Mouse (Mus musculus) heart, postnatal 25 days (tissue): ENCODE results near the gene Sfxn2. TPM values are rescaled to one million over a fixed set of nuclear protein-coding genes. Genes with fewer than 3 reads are reported as not detected.

Experiments
- DNase-seq: peaks from one replicate; pipeline ENCODE4 v3.0.0; 2022; ENCODE audit warnings: low spot score
- intact Hi-C: fragments of 180-260 bp; cut with DNase I; formaldehyde crosslinking; loops from one replicate; pipeline ENCODE4 v1.15.1; 2025
- total RNA-seq, 2 experiments: library from RNA; stranded (reverse); gene quantifications; 2 replicates each; pipeline ENCODE4 v1.2.3; 2021

Gene Sfxn2
- total RNA-seq, 2 experiments from 2014 or later = 3.1 to 4.2 TPM

GRCm38 (mm10) chr19:46623194-46623667 is 50.1 kb downstream of the Sfxn2 start:
- no peak for DNase-seq
- intact Hi-C loops = no loop called here

GRCm38 (mm10) chr19:46623790-46624772 is 50.9 kb downstream of the Sfxn2 start:
- intact Hi-C loops = loop anchor here (1.0 to 2.0 kb wide), 2 partner anchors 17 to 21 kb away; no protein-coding TSS in a partner anchor
- no peak for DNase-seq

- intact Hi-C loops = loop anchor here (2.0 kb wide), 1 partner anchor 16 kb away; no protein-coding TSS in a partner anchor
- no peak for DNase-seq
Observed at GRCm38 (mm10) chr19:46625015-46625414, 51.9 kb downstream of the Sfxn2 start.

GRCm38 (mm10) chr19:46625519-46625918 is 52.4 kb downstream of the Sfxn2 start:
- intact Hi-C loops = loop anchor here (2.0 kb wide), 1 partner anchor 15 kb away; no protein-coding TSS in a partner anchor
- no peak for DNase-seq

DNA sequence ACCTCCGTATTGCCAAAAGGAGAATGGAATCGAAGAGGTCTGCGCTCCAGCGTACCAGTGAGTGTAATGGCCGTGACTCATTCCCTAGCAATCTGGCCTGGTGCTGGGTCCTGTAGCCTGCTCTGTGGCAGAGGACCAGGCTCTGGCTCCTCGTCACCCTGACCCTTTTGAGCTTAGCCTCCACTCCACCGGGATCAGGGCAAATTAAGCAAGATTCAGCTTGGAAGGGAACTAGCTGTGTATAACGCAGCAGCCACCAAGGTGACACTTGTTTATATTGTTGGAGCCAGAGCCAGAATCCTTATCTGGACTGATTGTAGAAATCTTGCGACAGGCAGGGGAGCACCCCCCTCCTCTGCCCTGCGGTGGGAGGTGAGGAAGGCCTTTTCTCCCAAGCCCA is 55.2 kb downstream of the Sfxn2 start:
- intact Hi-C loops = no loop called here
- DNase-seq = no peak

DNA sequence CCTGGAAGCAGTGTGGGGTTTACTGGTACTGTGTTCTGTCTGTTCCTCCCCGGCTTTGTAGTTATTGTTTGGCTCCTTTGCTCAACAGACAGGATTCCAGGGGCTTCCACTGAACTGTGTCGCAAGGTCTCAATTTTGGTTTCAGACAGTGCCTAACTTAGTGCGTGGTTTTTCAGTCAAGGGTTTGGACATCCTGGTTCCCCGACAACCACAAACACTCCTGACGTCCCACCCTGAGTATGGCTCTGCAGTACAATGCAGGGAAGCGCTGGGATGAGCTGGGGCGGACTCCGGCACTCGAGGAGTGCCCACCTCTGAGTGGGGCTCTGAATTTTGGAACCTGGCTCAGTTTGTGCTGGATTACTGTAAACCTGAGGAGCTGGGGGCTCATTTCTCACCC is 56.6 kb downstream of the Sfxn2 start:
- DNase-seq = no peak
- intact Hi-C loops = no loop called here

GRCm38 (mm10) chr19:46631637-46632036 is 58.5 kb downstream of the Sfxn2 start:
- no peak for DNase-seq
- intact Hi-C loops = no loop called here

GRCm38 (mm10) chr19:46635766-46636165 is 62.6 kb downstream of the Sfxn2 start:
- intact Hi-C loops = no loop called here
- DNase-seq = no peak

DNA sequence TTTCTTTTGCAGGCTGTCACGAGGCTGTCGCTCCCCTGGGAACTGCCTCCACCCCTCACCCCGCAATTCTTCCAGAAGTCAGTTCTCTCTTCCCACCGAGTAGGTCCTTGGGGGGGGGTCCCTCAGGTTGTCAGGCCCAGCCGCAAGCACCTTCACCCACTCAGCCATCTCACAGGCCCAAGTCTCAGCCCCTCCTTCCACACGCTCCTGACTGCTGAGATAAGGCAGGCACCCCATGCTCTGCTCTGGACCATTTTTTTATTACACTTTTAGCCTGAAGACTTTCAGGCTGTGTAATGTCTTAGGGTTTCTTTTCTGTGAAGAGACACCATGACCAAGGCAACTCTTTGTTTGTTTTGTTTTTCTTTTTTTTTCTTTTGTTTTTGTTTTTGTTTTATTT is 64.4 kb downstream of the Sfxn2 start:
- no peak for DNase-seq
- intact Hi-C loops = no loop called here

GRCm38 (mm10) chr19:46639053-46639452 is 65.9 kb downstream of the Sfxn2 start:
- intact Hi-C loops = no loop called here
- no peak for DNase-seq

DNA sequence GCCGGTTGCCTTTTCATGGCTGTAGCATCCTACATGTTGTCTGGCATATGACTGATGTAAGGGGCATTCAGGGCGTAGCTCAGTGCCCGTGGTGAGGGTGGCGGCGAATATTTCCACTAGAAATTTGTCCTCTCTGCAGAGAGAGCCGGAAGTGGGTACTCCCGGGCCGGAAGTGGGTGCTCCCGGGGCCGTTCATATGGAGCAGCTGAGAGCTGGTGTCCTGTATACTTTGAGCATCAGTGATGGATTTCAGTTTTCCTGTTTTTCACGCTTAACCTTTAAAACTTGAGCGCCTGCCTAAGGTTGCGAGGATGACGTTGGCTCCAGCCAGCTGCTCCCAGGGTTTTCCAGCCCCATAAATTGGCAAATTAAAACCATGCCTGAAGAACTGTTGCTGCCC is 66.3 kb downstream of the Sfxn2 start:
- DNase-seq = no peak
- intact Hi-C loops = no loop called here

DNA sequence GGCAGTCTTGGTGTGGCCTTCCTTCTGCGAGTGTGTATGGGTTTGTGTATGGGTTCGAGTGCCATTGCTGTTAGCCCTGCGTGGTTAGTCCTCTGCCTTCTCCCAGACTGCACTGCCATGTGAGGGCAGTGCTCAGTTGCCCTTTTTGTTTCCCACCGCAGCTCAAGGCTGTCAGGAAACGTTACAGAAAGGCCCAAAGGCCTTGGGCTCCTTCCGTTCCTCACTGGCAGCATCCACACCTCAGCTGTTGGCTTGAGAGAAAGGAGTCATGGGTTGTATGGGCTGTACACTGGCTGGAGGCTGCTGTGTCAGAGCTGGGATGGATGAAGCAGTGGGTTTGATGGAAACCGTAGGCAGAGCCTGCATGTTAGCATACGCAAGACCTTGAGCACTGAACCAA is 67.6 kb downstream of the Sfxn2 start:
- no peak for DNase-seq
- intact Hi-C loops = loop anchor here (2.0 kb wide), 1 partner anchor 16 kb away; no protein-coding TSS in a partner anchor

DNA sequence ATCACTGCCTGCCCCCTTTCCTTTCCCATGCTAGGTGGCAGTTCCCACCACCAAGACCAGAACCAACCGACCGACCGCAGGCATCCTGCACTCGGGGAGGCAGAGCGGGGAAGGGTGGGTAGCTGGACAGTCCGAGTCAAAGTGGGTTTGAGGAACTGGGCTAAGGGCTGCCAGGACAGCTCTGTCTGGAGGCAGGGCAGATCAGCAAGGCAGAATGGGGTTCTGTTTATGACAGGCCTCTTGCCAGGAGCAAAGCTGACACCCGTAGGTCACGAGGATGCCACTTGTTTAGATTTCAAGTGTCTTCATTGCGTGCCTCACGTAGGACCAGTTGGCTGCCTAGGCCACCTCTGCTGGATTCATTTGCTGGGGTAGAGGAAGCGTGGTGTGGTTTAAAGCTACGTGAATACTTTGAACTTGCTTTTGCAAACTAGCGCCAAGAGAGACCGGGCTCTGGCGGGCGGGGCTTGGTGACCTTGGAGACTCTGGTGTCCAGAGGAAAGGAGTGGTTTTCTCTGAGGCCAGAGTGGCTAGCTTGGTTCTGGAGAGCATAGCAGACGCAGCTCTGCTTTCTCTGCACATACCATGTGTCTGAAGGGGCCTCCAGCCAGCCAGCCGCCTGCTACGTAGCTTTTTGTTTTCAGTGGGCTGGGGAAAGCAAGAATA is 68.4 kb downstream of the Sfxn2 start:
- intact Hi-C loops = loop anchor here (2.0 kb wide), 1 partner anchor 17 kb away; no protein-coding TSS in a partner anchor
- DNase-seq = peak; percentile 62

DNA sequence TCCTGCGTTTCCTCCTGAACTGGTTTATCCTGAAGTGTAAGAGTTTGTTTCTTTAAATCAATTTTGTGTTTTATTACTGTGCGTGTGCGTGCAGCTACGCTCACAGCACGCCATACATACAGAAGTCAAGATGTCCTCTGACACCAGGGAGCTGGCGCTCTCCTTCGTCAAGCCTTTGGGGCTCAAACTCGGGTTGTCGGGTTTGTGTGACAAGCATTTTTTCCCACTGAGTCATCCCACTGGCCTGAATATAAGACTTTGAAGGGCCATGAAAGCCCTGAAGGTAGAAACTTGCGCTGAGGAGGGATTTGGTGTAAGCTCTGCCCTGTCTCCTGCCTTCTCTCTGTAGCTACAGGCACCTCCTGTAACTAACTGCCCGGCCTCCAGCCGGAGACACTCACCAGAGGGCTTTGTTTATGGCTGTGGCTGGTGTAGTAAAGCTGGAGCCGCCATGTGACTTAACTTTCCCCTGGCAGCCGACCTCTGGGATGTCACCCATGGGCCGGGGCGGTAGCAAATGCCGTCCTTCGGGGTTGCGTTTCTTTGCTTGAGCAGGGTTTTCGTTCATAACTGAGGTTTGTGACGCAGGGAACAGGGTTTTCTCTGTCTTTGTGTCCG is 69.1 kb downstream of the Sfxn2 start:
- DNase-seq = no peak
- intact Hi-C loops = no loop called here

GRCm38 (mm10) chr19:46643236-46643635 is 70.1 kb downstream of the Sfxn2 start:
- intact Hi-C loops = no loop called here
- no peak for DNase-seq

DNA sequence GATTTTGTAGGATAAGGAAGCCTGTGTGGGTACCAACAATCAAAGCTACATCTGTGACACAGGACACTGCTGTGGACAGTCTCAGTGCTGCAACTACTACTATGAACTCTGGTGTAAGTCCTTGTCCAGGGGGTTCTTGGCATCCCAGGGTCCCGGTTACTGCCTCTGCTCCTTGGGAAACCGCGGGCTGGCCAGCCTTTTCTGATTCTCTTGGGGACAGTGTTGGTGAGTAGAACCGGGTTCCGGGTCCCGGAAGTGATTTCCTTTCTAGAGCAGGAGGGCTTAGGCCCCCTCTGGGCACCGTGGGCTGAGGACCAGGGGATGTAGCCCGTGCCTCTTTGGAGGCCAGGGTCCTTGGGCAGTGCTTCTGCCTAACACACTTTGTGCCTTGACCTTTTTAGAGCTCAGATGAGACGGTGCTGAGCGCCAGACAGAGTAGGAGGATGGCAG is 71.2 kb downstream of the Sfxn2 start:
- no peak for DNase-seq
- intact Hi-C loops = no loop called here

DNA sequence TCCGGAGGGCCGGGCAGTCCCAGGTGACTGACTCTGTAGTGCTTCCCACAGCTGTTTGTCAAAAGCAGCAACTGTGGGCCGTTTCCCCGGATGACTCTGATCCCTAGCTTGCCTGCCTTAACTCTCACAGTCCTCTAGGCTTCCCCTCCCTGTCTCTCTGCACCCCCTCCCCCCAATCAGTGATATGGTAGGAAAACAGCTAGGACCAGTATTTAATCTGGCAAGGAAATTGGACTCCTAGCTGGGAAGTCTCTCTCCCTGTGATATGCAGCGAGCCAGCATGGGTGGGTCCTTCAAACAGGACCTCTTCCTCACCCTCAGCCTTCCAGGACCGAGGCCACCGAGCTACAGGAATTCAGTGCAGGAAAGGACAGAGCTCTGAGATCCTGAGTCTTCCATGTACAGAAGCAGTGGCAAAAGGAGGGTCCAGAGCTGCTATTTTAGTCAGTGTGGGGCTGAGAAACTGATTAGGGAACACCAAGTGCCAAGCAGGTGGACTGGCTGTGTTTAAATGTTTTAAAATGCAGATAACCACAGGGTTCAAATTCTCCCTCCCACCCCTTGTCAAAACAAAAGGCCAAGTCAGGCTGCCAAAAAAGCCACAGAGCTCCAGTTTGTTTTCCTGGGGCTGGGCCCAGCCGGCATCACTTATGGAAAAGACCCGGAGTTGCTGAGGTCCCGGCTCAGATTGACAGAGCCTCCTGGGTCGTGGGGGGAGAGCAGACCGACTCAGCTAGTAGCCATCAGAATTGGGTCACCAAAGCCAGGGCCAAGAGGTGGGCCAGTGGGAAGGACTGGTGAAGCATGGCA is 71.8 kb downstream of the Sfxn2 start:
- peak; percentile 71 for DNase-seq
- intact Hi-C loops = loop anchor here (1.0 kb wide), 1 partner anchor 21 kb away; no protein-coding TSS in a partner anchor

- intact Hi-C loops = no loop called here
- no peak for DNase-seq
Observed at GRCm38 (mm10) chr19:46646041-46646481, 72.9 kb downstream of the Sfxn2 start.

DNA sequence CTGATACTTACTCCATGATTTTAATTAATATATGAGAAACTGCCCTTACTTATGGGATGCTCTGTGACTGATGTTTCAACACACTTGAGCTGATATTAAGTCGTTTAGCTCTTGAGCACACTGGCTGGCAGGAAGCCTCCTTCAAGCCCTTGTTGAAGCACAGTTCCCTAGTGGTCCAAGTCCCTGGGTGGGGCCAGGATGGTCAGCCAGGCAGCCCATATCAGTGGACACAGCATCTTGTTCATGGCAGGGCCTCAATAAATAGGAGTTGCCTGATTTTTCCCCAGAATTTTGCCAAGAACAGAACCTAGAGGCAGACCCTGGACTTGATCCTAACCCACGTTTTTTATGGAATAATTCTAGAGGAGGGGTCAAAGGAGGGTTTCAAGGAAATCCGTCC is 74.1 kb downstream of the Sfxn2 start:
- DNase-seq = peak; percentile 61
- intact Hi-C loops = no loop called here
